Mouse (Mus musculus) 3134 (cell line): ENCODE data around the gene CT030661.1.
"Not testable (repeated sequence)": the region's sequence is repeated elsewhere in the genome, so short reads cannot be mapped to it uniquely, and the experiment has no call there.

Source experiments
- DNase-seq: peaks from one replicate; pipeline ENCODE4 v3.0.0-alpha.2; 2011; ENCODE audit warnings: low spot score; ENCODE audit not compliant: insufficient read length; ENCODE audit errors: extremely low read depth

Gene CT030661.1

DNA sequence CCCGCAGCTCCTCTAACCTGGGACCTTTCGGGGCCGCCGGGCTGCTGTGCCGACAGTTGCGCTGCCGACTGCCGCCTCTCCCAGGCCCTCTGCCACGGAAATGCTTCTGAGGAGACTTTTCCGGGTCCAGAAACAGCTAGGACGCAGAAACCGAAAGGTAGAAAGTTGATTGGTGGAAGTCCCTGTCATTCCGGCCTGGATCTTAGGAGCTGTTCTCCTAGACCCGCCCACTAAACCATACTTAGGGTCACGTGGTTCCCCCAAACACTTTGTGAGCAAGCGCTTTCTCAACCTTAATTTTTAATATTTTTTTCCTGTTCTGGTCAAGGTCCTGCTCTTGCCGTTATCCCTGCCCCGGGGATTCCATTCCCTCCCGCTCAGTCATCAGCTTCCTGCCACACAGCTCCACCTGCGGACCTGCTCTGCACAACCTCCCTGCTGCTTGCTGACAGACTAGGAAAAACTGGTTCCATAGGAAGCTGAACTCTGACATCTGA, at the start of gene CT030661.1:
Gene CT030661.1, minus strand, starts transcription at position 108 of the 497 bp plus-strand sequence.
- peak; percentile 87 for DNase-seq

GRCm38 (mm10) chr17:22363895-22364294, 49.3 kb upstream of the CT030661.1 start:
- no peak for DNase-seq

GRCm38 (mm10) chr17:22361101-22361781, 46.6 kb upstream of the CT030661.1 start, which contains the start of the genes Zfp944 and Zfp758:
Zfp944 (minus strand) TSS chr17:22361400.
Zfp758 (plus strand) TSS chr17:22361453.
- DNase-seq = peak; percentile 75

- no peak for DNase-seq
These were observed 45.9 kb upstream of the CT030661.1 start for GRCm38 (mm10) chr17:22360572-22360971.

DNA sequence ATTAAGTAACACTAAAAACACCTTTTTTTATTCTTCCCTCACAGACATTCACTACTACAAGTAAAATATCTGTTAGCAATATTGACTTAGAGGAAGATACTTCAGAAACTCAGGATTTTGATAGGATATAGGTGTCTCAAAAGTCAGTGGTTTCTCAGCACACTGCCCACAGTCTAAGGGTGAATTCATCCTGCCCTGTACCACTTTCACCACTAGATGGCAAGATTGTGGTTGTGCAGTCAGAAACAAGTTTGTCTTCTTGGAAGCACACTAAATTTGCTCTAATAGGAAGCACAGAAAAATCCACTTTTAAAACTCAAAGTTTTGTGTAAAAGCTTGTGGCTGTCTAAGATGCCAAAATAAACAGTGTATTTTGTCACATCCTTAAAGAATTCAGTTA, 38.2 kb upstream of the CT030661.1 start:
- DNase-seq = peak; percentile 34

DNA sequence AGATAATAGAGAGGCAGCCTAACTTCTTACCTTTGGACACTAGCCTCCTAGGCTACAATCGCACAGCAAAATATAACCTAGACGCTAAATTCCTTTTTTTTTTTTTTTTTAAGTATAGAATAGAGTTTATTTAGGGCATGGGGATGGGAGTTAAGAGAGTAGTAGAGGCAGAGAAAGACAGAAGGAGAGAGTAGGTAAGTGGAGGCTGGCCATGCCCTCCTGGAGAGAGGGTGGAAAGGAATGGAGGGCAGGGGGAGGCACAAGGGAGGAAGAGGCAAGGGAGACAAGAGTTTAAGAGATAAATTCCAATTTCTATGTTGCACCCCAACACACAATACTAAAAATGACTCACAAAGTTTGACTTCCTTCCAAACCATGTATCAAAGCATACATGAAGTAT, 610 bp upstream of the CT030661.1 start:
- not testable (repeated sequence) for DNase-seq

DNA sequence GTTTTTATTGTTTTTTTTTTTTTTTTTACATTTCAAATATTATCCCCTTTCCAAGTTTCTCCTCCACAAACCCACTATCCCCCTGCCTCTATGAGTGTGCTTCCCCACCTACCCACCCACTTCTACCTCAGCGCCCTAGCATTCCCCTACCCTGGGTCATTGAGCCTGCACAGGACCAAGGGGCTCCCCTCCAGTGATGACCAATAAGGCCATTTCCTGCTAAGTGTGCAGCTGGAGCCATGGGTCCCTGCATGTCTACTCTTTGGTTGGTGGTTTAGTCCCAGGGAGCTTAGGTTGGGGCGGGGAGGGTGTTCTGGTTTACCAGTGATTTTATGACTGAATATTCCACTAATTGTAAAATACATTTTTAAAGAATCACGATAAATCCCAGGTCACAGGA, 418 bp downstream of the CT030661.1 start:
- peak; percentile 10 for DNase-seq
